Mouse (Mus musculus) urinary bladder, adult 2 months (tissue): Measurements from ENCODE around the gene Socs3. TPM values are rescaled to one million over a fixed set of nuclear protein-coding genes. Genes with fewer than 3 reads are reported as not detected.
A peak's percentile ranks its signal among the peaks of the same experiment; 100 is the strongest.

Experiments used
- DNase-seq: peaks from one replicate; pipeline ENCODE4 v3.0.0; 2022; ENCODE audit warnings: low spot score
- polyA plus RNA-seq: library from polyadenylated mRNA; depleted of rRNA; stranded (reverse); fragments of >200 nt; gene quantifications from 2 replicates; pipeline ENCODE4 v1.2.3, GENCODE M21; 2012; rRNA removed

Socs3 gene
- polyA plus RNA-seq, result 7.8 and 9.8 TPM in 2 replicates

DNA sequence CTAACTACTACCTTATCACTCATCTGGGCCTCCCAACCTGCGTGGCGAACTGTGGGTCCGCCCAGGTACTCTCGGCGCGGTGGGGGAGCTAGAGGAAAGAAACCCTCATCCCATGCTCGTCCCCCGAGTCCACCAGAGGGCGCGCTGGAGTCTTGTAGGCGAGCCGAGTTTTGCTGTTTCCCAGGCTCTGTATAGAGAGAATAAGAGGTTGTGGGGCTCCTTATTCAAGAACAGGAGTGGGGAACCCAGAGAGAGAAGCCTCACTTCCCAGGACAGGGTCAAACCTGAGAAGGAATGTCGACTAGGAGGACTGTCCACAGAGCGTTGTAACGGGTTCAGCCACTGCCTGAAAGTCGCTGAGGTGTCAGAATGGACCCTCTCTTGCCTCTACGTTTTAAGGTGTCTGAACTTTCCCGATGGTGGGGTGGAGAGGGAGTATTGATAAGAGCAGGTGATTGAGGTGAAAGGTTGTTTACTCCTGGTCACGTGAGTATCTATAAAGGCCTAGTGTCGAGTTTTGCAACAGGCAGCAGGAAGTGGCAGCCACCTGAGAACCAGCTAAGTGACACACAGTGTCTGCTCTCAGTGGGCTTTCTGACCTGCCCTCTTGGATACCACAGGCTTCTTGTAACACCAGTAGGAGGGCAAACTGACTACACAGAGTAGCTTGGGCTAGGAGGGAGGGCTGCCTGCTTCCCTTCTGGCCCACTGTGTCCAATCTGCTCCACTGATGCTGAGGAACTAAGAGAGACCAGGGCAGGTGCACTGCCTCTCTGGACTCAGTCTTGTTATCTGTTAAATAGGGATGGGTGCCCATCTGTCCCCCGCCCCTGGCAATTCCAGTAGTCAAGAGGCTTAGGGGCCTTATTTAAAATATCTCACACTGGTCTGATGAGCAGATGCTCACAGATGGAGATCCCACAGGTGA lies at the start of gene Socs3:
TSS of gene Socs3 (minus strand) at position 103 of the 928 bp plus-strand sequence.
- DNase-seq, result peak; percentile 93

DNA sequence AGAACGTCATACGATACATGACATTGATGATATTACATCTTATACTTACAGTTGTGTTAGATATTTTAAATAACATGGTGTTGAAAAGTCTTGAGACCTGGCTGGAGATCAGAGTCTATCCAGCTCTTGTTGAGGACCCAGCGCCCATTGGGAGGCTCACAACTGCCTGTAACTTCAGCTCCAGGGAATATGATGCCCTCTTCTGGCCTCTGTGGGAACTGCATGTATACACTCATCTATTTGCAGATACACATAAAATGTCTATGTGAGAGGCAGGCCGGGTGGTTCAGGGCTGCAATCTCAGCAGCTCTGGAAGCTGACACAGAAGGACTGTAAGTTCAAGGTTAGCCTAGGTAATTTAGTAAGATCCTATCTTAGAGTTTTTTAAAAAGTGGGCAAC lies 48.5 kb upstream of the Socs3 start:
- DNase-seq, result no peak

DNA sequence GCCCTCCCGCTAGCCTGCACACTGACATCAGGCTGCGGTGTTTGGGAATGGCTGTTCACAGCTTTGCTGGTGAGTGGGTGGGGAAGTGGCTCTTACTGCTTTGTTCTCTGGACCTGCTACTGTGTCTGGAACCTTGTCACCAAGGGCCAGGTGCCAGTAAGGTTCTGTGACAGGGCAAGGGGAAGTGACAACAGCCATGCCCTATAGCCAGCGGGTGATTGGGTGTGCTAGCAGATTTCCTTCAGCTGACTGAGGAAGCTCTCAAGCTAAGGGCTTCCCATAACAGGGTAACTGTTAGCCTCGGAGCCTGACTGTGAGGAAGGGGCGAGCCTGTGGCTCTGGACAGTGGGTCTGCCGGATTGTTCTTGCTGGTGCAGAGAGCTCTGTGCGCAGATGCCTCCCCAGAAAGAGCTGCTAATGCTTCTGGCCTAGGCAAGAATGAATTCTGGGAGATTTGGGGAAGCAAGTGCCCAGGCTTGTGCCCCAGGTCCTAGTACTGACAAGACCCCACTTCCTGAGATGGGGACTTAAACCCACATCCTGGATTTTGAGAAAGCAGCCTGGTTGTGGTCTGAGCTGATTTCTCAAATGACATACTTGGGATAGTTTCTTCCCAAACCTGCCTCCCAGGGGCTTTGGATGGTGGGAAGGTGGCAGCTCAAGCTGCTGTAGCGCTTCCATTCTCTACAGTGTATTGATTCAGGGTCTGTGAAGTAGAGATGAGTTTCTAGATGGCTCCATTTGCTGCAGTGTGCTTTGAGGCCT lies 45.7 kb upstream of the Socs3 start:
- DNase-seq, result no peak

DNA sequence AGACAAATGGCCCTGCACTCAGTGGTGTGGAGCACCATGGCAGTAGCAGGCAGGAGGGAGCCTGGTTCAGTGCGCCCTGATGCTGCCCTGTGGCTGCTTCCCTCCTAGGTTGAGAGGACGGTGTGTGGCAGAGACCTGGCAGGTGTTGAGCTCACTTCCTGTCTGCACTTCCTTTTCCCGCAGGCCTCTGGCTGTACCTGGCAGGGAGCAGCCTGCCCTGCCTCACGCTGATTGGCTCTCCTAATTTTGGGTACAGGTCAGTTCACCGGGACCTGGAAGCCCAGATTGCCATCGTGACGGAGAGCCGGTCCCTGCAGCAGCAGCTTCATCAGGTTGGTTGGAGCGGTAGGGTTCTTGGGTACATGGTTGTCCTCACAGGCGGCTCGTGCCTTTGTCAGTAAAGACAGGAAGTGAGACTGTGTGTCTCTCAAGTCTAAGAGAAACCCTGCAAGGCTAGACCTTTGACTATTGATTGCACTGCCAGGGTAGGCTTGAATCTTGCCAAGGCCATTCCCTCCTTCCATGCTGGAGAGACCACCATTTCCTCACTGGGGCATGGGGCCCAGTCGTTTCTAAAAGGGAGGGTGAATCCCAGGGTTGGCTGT lies 44.6 kb upstream of the Socs3 start:
- DNase-seq, result no peak

DNA sequence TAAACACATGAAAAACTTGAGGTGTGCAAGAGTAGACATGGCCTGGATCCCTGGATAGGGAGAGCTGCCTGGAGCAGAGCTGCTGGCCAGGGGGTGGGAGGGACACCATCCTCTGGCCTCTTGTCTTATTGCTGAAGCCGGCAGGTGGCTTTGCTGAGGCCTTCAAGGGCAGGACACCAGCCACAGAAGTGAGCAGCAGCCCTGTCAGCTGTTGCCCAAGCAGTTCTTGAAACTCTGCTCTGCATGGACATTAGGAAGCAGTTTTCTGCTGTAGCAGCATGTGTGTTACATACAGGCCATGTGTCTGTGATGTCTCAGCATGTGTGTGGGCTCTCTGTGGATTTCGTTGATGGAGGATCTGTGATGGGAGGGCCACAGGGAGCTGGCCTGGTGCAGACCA lies 43.5 kb upstream of the Socs3 start:
- DNase-seq, result no peak

DNA sequence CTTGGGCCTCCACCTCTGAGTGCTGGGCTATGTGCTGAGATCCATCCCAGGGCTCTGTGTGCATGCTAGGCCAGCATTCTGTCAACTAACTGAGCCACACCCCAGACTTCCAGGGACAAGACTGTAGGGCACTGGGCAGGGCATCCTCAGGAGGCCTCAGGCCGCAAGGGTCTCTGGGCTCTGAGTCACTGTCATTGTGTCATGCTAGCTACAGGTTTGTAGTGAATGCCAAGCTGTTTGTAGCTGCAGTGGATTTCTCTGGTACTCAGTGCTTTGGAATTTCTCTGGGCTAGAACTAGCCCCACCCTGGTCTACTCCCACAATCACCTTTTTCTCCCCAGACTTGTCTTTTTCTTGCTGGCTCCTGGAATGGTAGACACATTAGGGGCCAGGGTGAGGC lies 42.7 kb upstream of the Socs3 start:
- DNase-seq, result no peak

DNA sequence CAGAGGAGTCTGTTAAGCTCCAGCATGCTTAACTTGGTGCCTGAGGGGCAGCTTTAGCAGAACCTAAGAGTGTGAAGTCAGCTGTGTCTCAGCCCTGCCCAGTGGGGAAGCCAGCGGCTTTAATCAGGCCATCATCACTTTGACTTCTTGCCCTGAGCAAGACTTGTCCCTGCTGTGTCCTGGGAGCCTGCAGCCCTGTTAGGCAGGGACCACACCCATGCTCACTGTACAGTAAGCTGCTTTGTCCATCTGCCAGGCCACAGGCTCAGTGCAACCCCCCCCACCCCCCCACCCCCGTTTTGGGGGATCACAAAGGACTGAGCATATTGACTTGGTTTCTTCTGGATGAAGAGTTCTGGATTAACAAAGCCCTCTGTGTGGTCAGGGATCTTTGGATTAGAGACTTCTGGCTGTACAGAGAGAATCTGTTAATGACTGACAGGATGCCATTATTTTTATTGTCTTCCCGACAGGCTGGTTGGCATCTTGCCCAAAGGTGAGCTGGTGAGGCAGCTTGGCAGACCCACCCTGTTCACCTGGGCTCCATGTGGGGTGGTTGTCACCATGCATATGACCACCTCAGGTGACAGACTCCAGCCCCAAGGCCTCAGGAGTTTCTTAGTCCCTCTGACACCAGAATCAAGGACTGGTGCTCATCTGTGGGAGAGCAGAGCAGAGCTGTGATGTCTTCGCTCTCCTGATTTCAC lies 40.2 kb upstream of the Socs3 start:
- DNase-seq, result no peak

DNA sequence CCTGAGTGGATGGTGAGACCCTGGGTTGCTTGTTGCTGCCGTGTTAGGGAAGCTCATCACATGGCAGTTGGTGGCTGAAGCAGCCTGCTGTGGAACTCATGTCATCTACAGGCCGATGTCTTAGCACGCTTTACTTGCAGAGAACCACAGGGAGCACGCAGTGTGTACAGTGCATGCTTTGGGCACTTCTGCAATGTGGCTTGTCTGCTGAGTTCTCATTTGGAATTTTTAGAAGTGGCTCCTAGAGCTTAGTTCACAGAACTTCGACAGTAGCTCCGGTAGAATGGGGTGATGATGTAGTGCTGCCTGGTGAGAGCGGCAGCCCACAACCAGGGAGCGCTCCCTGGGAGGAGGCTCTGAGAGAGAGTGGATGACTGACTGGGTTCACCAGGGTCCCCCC lies 39.0 kb upstream of the Socs3 start:
- no peak for DNase-seq

DNA sequence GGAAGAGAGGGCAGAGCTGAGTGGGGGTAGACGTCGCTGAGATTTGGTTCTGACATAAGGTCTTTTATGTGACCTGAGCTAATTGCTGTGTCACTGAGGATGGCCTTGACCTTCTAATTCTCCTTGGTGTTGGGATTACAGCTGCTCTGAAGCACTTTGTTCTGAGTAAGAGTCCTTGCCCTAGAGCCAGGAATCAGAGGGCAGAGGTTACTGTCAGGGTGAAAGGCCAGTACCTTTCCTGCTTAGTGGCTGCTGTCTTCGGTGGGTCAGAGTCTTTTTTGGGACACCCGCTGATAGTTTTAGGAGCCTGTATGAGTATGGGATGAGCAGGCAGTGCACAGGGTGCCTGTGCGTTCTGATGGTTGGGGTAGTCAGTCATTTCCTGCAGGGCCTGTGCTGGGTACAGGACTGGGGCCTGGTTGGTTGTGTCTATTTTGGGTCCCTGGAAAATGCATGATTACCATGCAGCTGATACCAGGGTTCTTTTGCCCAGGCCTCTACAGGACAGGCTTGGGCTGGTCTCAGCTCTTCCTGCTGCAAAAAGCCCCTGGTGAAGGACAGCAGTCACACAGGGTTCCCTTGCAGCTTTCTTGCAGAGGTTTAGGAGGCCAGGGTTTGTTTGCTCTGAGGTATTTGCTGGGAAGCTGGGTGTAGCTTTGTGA lies 38.4 kb upstream of the Socs3 start:
- no peak for DNase-seq

DNA sequence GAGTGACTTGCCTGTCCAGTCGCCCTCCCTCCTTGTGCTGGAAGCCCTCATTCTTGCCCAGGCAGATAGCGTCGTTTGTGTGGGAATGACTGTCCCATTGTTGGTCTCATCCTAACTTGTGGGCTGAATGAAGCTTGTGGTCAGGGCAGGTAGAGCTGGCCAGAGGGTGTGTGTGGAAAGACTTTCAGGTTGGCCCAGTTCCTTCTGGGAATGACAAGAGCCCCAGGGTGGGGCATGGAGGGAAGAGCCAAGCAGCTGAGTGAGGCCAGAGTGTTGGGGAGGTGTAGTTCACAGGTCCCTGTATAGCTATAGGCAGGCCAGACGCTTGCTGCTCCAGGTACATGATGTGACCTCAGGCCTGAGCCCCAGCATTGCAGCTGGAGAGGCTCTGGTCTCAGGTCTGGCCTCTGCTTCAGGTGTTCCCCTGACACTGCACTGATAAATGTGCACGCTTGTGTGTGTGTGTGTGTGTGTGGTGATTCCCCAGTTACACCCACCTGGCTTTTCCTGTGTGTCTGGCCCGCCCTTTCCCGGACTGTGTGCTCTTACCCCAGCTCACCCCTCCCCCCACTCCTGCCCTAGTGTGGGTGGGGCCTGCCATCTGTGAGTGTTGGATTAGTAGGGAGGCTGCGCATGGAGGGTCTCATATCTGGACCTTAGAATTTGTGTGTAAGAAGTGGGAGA lies 37.8 kb upstream of the Socs3 start:
- DNase-seq, result no peak

DNA sequence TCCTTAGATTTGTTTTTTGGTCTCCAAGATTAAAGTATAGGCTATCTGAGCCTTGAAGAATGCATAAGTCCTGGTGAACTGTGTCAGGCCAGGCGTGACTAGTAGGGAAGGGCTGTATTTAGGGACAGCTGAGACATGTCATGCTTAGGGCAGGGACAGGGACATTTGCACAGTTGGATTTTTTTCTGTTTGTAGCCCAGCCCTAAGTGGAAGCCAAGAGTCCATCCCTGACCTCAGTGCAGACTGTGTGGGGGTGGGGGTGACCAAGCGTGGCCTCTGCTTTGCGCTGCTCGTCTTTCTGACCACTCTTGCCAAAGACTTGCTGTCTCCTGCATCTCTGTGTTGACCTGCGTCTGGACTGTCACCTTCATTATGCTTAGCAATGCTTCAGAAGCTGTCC lies 34.4 kb upstream of the Socs3 start:
- no peak for DNase-seq

DNA sequence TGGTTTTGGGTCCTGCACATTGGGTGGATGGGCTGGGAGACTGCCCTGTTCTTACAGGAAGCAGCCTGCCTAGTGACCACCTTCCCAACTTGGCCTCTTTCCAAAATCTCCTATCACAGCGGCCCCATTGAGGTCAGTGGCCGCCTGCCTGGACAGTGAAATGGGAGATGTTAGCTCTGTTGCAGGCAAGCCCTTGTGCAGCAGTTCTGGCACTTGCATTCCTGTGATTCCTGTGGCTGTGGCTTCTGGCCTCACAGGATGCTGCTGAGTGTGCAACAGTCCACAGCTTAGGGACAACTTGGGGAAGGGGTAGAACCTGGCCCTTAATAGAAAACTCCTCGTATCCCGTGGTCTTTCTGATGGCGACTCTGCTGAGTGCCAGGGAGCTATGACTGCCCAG lies 33.9 kb upstream of the Socs3 start:
- DNase-seq, result no peak

DNA sequence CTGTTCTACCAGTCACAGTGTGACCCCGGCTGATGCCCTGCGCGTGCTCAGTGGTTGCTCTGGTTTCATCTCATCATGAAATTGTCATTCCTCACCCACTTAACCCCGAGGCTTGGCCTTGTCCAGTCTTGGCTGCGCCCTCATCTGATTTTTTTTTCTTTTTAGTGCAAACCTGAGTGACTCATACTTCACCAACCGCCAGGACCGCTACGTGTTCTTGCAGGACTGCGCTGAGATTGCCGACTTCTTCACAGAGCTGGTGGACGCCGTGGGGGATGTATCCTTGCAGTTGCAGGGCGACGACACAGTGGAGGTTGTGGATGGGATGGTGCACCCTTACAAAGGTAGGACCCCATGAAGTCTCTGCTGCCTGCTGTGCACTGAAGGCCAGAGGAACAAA lies 33.3 kb upstream of the Socs3 start:
- DNase-seq, result no peak

DNA sequence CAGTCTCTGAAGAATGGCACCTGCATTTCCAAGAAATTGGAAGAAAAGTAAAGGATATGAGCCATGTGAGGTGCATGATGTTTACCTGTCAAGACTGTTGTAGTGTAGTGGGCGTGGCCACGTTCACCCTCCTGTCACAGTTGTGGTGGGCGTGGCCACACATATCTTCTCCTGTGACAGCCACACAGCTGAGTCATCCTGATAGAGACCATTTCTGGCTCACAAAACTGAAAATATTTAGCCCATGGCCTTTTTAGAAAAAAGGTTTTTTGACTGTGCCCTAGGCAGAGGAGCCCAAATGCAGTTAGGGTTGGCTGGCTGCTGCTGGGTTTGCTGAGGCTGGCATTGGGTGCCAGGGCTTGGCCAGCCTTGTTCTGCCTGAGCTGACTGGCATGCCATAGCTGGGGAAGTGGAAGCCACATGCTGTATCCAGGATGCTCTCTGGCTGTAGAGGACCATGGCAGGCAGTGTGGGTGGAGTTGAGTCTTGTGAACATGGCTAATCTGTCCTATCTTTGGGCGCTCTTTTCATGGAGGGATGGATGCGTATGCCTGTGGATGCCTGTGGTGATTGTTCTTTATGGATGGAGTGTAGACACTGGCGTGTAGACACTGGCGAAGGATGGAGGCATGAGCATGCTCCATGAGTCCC lies 30.8 kb upstream of the Socs3 start:
- DNase-seq, result no peak

DNA sequence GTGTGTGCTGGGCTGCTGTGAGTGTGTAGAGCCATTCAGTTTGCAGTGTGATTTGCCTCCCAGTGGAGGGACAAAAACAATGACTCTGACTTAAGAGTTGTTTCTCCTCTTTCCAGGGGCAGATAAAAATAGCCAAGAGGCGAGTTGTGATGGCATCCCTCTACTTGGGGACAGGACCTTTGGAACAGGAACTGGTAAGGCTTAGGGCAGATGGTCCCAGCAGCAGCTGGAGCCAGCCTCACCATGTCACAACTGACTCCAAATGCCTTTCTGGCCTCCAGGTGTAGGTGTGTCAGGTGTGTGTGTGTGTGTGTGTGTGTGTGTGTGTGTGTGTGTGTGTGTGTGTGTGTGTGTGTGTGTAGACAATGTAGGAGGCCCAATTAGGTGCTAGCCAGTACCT lies 30.2 kb upstream of the Socs3 start:
- DNase-seq, result no peak

DNA sequence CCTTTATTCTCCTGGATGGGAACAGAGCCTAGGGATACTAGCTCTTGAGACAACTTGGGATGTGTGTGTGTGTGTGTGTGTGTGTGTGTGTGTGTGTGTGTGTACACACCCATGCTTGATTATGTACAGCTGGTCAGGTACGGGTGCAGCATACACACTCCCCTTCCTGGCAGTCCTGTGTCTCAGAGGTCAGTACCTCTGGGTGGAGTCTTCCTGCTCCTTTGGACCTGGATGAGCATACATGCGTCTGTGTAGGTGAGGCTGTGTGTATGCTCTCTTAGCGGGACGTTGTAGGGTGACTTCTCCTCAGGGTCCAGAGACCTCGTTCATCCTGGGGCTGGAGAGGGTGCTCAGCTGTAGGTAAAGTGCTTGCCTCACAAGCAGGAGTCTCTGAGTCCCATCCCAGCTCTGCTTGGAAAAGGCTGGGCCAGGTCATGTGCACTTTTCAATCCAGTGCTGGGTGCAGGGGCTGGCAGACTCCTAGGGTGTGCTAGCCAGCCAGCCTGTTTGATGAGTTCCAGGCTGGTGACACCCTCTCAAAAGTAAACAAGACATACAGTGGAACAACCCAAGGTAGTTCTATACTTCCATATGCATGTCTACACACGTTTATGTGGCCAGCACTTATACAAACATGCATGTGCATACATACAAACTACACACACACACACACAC lies 29.6 kb upstream of the Socs3 start:
- no peak for DNase-seq

DNA sequence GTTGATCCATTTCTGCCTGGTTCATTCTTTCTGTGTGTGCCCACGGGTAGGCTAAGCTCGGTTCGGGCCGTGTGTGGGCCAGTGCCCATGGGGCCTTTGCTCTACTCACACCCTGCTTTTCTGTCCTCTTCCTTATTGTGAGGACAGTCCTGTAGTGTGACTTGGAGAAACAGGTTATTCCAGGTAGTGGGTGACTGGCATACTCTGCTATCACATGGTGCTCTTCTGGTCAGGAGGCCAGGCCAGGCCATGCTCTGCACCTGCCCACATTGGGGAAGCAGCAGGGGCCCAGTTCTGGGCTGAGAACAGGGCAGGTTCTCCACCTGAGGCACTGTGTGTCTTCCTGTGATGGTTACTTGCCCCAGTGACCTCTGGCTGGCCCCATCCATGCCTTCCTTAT lies 28.5 kb upstream of the Socs3 start:
- no peak for DNase-seq

DNA sequence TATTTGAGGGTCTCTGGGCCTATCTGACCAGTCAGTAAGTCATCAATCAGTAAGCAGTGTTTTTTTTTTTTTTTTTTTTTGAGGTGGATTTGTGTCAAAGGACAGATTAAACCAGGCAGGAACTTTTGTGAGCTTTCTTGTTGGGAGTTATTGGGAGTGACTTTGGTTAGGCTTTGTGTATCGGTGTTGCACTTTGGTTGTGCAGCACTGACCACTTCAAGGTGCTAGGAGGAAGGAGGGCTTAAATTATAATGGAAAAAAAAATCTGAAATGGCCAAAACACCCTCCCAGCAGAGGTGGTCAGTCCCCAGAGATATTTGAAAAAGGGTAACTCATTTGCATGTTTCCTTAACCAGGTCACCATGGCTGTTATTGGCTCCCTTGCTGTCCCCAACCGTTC lies 27.2 kb upstream of the Socs3 start:
- no peak for DNase-seq

DNA sequence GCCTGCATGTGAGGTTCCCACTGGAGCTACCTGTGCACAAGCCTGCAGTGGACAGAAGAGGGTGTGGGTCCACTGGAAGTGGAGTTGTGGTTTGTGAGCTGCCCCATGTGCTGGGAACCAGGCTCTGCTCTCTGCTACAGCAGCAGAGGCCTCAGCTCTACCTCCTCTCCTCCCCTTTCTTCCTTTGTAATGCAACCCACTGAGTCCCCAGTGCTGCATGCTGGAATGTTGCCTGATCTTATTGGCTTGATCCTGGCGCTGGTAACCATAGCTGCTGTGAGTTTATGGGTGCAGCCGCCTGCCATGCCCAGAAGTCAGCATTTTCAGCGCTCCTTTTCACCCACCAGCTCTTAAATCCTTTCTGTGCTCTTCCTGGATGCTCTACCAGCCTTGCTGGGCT lies 26.2 kb upstream of the Socs3 start:
- DNase-seq, result no peak

DNA sequence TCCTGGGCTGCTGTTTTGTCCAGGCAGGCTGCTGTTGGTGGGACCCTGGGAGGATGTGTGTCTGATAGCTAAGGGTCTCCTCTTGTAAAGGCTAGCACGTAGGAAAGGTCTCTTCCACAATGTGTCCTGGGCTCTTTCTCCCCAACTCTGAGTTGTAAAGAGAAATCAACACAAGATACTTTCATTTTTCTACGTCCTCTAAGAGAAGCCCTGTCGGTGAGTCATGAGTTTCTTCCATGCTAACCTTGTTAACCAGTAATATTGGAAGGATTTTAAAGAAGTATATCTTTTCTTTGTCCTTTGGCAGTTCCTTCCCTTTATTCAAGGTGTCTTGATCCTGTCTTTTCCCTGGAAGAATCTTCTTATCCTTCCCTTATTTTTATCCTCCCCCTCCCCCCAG lies 25.8 kb upstream of the Socs3 start:
- no peak for DNase-seq
